Comparison of ENCODE assay signal across 15 mouse cellular contexts in genomic region chr8:117547945-117548344, GRCm38 (mm10). TPM values are rescaled to one million over a fixed set of nuclear protein-coding genes. Genes with fewer than 3 reads are reported as not detected.
DNase-seq lines count a peak whose midpoint lies in the region; ATAC-seq and TF ChIP-seq lines count a peak whose summit lies in the region.
"Had no signal": no experiment of that assay in that cellular context is flagged by ENCODE, and none has a peak within 500 bp of the region (broad histone marks: within the 10 kb centered on the region; RNA-seq: fewer than 3 reads in every experiment).

No protein-coding gene starts in this region.

- H3K4me1 ChIP-seq in lung, adult 2 months (ENCODE audit: control insufficient read depth, insufficient read depth, low read length) = peaks cover 3% of the 10 kb centered on the region
- H3K4me1 ChIP-seq in CH12.LX (ENCODE audit: control insufficient read depth in 1 of 2, insufficient read depth in 2 of 2) = peaks cover 43 to 75% of the 10 kb centered on the region in 2 experiments
- H3K4me1 ChIP-seq: embryonic facial prominence, embryonic 10.5 days; neural tube, embryonic 13.5 days had no signal

- TF ChIP-seq POLR2A in lung, adult 2 months (IDR thresholded peaks at IDR 0.05; ENCODE audit: borderline replicate concordance, extremely low read depth, low read depth, low read length) = no peak
- no peak for TF ChIP-seq POLR2A in CH12.LX (IDR thresholded peaks at IDR 0.05; ENCODE audit: low read depth, low read length)

- H3K9ac ChIP-seq in CH12.LX (ENCODE audit: insufficient read depth, low read depth) = no peak overlapping the region
- H3K9ac ChIP-seq: forebrain, postnatal 0 days; neural tube, embryonic 13.5 days had no signal

- DNase-seq in lung, adult 2 months = no peak
- DNase-seq in lung, postnatal 25 days (ENCODE audit: low spot score) = no peak
- DNase-seq in CH12.LX (ENCODE audit: extremely low read depth) = peak; percentile 76
- DNase-seq in thymus, postnatal 14 days = peak; percentile 59
- no peak for DNase-seq in left cerebral cortex, postnatal 36 days (ENCODE audit: low spot score in 2 of 2)
- DNase-seq in layer of hippocampus, adult 8-10 months (ENCODE audit: low spot score in 2 of 2) = no peak
- no peak for DNase-seq in heart, postnatal 14 days
- DNase-seq: forebrain, postnatal 0 days; kidney, postnatal 25 days; right cerebral cortex, postnatal 4 days had no signal

- peaks cover 13 to 63% of the 10 kb centered on the region in 2 experiments for H3K36me3 ChIP-seq in CH12.LX (replicated peaks in 1 of 2; ENCODE audit: control insufficient read depth in 1 of 2, insufficient read depth in 1 of 2, low read length in 1 of 2)
- H3K36me3 ChIP-seq: embryonic facial prominence, embryonic 10.5 days; G1E; neural tube, embryonic 13.5 days had no signal

- H3K27ac ChIP-seq in CH12.LX (ENCODE audit: insufficient read depth, low read depth) = no peak overlapping the region
- H3K27ac ChIP-seq: embryonic facial prominence, embryonic 10.5 days; macrophage; neural tube, embryonic 13.5 days had no signal

- no peak overlapping the region for H3K4me3 ChIP-seq in lung, adult 2 months (replicated peaks; ENCODE audit: extremely low read depth, low read depth, low read length)
- H3K4me3 ChIP-seq in CH12.LX (replicated peaks in 1 of 3; ENCODE audit: low read depth in 2 of 3, low read length in 2 of 3, poor library complexity in 1 of 3) = no peak overlapping the region
- H3K4me3 ChIP-seq: embryonic facial prominence, embryonic 10.5 days; neural tube, embryonic 13.5 days had no signal

- no peaks in the 10 kb centered on the region for H3K27me3 ChIP-seq in CH12.LX (replicated peaks)
- H3K27me3 ChIP-seq: neural tube, embryonic 13.5 days had no signal

- ATAC-seq in megakaryocyte, adult 5-6 weeks (ENCODE audit: poor library complexity, severe bottlenecking) = peak; percentile 52
- ATAC-seq: forebrain, postnatal 0 days had no signal

- no peak for TF ChIP-seq EP300 in CH12.LX (IDR thresholded peaks at IDR 0.05; ENCODE audit: low read length)

- peaks cover 88% of the 10 kb centered on the region for H3K79me2 ChIP-seq in CH12.LX (replicated peaks; ENCODE audit: control insufficient read depth, extremely low read depth, insufficient read depth, poor library complexity, severe bottlenecking)

- no peaks in the 10 kb centered on the region for H3K9me3 ChIP-seq in CH12.LX (replicated peaks; ENCODE audit: low read length)
- H3K9me3 ChIP-seq: embryonic facial prominence, embryonic 10.5 days; neural tube, embryonic 13.5 days had no signal

- no peak overlapping the region for H3K4me2 ChIP-seq in CH12.LX (ENCODE audit: insufficient read depth, low read depth, poor library complexity, severe bottlenecking)
- H3K4me2 ChIP-seq: neural tube, embryonic 13.5 days had no signal

- in situ Hi-C loops in CH12.LX (cut with MboI; ENCODE audit: low pct_ligation_motif_present, low pct_unique_long_range_greater_than_20kb, low sequenced_read_pairs) = no loop called here

- peak; percentile 35 for TF ChIP-seq CTCF in lung, adult 2 months (IDR thresholded peaks at IDR 0.05; ENCODE audit: insufficient read depth, low read length)
- peak; percentile 16 to 85; a peak in 2 of 4 replicates for TF ChIP-seq CTCF in CH12.LX (conservative IDR thresholded peaks at IDR 0.05 in 1 of 2, IDR thresholded peaks at IDR 0.05 in 1 of 2; ENCODE audit: low read depth in 2 of 2, low read length in 2 of 2)

- intact Hi-C loops in left cerebral cortex, postnatal 36 days (cut with DNase I) = loop anchor here (5.0 kb wide), 1 partner anchor 71 kb away; no protein-coding TSS in a partner anchor
- intact Hi-C loops in heart, postnatal 14 days (cut with DNase I) = no loop called here

- WGBS in lung, adult 2 months = 73% methylated on average over 5 of the region's 5 CpGs

- TF ChIP-seq RAD21 in CH12.LX (IDR thresholded peaks at IDR 0.05; ENCODE audit: low read depth, low read length) = peak; percentile 93

- dilution Hi-C loops in CH12.LX (cut with MboI; ENCODE audit: extremely low pct_ligation_motif_present, extremely low pct_unique_long_range_greater_than_20kb, low sequenced_read_pairs) = no loop called here

TF ChIP-seq in CH12.LX, 34 proteins besides CTCF, POLR2A, EP300 and RAD21:
- TF ChIP-seq USF1 (IDR thresholded peaks at IDR 0.05; ENCODE audit: low read depth, low read length) = no peak
- TF ChIP-seq HCFC1 (IDR thresholded peaks at IDR 0.05; ENCODE audit: low read depth, low read length) = no peak
- TF ChIP-seq E2F4 (IDR thresholded peaks at IDR 0.05; ENCODE audit: insufficient replicate concordance, low read depth, low read length) = no peak
- TF ChIP-seq ZKSCAN1 (IDR thresholded peaks at IDR 0.05; ENCODE audit: borderline replicate concordance, low read depth, low read length) = no peak
- TF ChIP-seq PAX5 (IDR thresholded peaks at IDR 0.05; ENCODE audit: low read length) = no peak
- no peak for TF ChIP-seq UBTF (IDR thresholded peaks at IDR 0.05; ENCODE audit: low read depth, low read length)
- TF ChIP-seq MXI1 (IDR thresholded peaks at IDR 0.05; ENCODE audit: low read depth, low read length) = peak; percentile 84; the same call in 1 of the 2 replicates
- TF ChIP-seq TBP (conservative IDR thresholded peaks at IDR 0.05; ENCODE audit: low read depth, low read length) = no peak
- TF ChIP-seq MAZ (IDR thresholded peaks at IDR 0.05; ENCODE audit: low read depth, low read length) = no peak
- TF ChIP-seq ZNF384 (IDR thresholded peaks at IDR 0.05; ENCODE audit: low read depth, low read length) = 0 out of 2 replicates have a peak, but pooled peaks have one; percentile 18
- TF ChIP-seq JUND (conservative IDR thresholded peaks at IDR 0.05; ENCODE audit: low read depth, low read length) = no peak
- TF ChIP-seq GABPA (IDR thresholded peaks at IDR 0.05; ENCODE audit: insufficient replicate concordance, low read depth, low read length) = no peak
- TF ChIP-seq ZC3H11A (IDR thresholded peaks at IDR 0.05; ENCODE audit: low read depth, low read length) = peak; percentile 63
- TF ChIP-seq USF2 (conservative IDR thresholded peaks at IDR 0.05; ENCODE audit: low read depth, low read length) = no peak
- TF ChIP-seq SMC3 (IDR thresholded peaks at IDR 0.05; ENCODE audit: low read depth, low read length) = peak; percentile 85
- peak; percentile 100 for TF ChIP-seq BHLHE40 (IDR thresholded peaks at IDR 0.05; ENCODE audit: low read depth, low read length)
- TF ChIP-seq NRF1 (IDR thresholded peaks at IDR 0.05; ENCODE audit: low read depth, low read length) = no peak; the same call in 1 of the 2 replicates
- TF ChIP-seq TCF12 (IDR thresholded peaks at IDR 0.05; ENCODE audit: low read depth, low read length) = peak; percentile 56; the same call in 1 of the 2 replicates
- TF ChIP-seq SIN3A (IDR thresholded peaks at IDR 0.05; ENCODE audit: low read length) = peak; percentile 79; the same call in 1 of the 2 replicates
- TF ChIP-seq MAX (IDR thresholded peaks at IDR 0.05; ENCODE audit: low read length) = peak; percentile 96
- TF ChIP-seq IRF4 (IDR thresholded peaks at IDR 0.05; ENCODE audit: low read depth, low read length) = 0 out of 2 replicates have a peak, but pooled peaks have one; percentile 62
- no peak for TF ChIP-seq ZMIZ1 (IDR thresholded peaks at IDR 0.05; ENCODE audit: low read depth, low read length)
- TF ChIP-seq ETS1 (conservative IDR thresholded peaks at IDR 0.05; ENCODE audit: low read depth, low read length) = peak; percentile 74
- TF ChIP-seq NELFE (IDR thresholded peaks at IDR 0.05; ENCODE audit: low read depth, low read length) = peak; percentile 39; the same call in 1 of the 2 replicates
- TF ChIP-seq ELF1 (IDR thresholded peaks at IDR 0.05; ENCODE audit: low read depth, low read length) = no peak
- TF ChIP-seq MEF2A (IDR thresholded peaks at IDR 0.05; ENCODE audit: borderline replicate concordance, low read depth, low read length) = peak; percentile 63
- TF ChIP-seq RCOR1 (conservative IDR thresholded peaks at IDR 0.05; ENCODE audit: low read depth, low read length) = no peak; the same call in 1 of the 2 replicates
- peak; percentile 94 for TF ChIP-seq MYC (IDR thresholded peaks at IDR 0.05; ENCODE audit: low read depth, low read length)
- no peak for TF ChIP-seq CHD1 (IDR thresholded peaks at IDR 0.05; ENCODE audit: low read depth, low read length)
- TF ChIP-seq JUN (IDR thresholded peaks at IDR 0.05; ENCODE audit: insufficient read depth, low read depth, low read length) = no peak
- peak; percentile 66 for TF ChIP-seq MAFK (IDR thresholded peaks at IDR 0.05; ENCODE audit: insufficient replicate concordance, low read length)
- TF ChIP-seq CHD2 (IDR thresholded peaks at IDR 0.05; ENCODE audit: low read length) = no peak
- TF ChIP-seq KAT2A (IDR thresholded peaks at IDR 0.05; ENCODE audit: insufficient replicate concordance, low read length) = no peak
- no peak for TF ChIP-seq POLR2AphosphoS2 (IDR thresholded peaks at IDR 0.05; ENCODE audit: low read depth, low read length)
TF ChIP-seq in CH12.LX: peak in this region for 14.

RNA-seq across cellular contexts. Expression of gene Plcg2, which starts 49.9 kb away (rescaled TPM):
- polyA plus RNA-seq in lung, adult 2 months (2012; rRNA removed) = 9.6 and 11.5 TPM in 2 replicates
- 194 and 205 TPM in 2 replicates for total RNA-seq in CH12.LX (2012; rRNA removed)
- 129 and 139 TPM in 2 replicates for total RNA-seq in CH12.LX (2014; rRNA removed)
- polyA plus RNA-seq in CH12.LX (2012; ENCODE audit: insufficient read length, low read depth) = 177 and 196 TPM in 2 replicates
- total RNA-seq in megakaryocyte, adult 5-6 weeks (2015) = 104 and 105 TPM in 2 replicates
- total RNA-seq in megakaryocyte, adult 5-6 weeks (2017) = 164 and 180 TPM in 2 replicates
- total RNA-seq in left cerebral cortex, postnatal 36 days (2021) = 1 to 10 TPM; 2.6 to 2.8 TPM
- 10 to 100 TPM in 1 of 4 experiments, 1 to 10 TPM in 3; 3.1 to 10.2 (median 5.7) TPM for total RNA-seq in layer of hippocampus, adult 8-10 months (2022)
- total RNA-seq in heart, postnatal 14 days (2021) = 1 to 10 TPM; 6.7 to 9.2 TPM
- total RNA-seq: G1E had no signal
- polyA plus RNA-seq: G1E had no signal

Comparison
In these comparisons a context has a peak if more than half of its experiments do, and no peak if none do; other contexts are left out.
1. DNase-seq: peak in CH12.LX (single experiment) and thymus, postnatal 14 days (single experiment); none in lung, adult 2 months (single experiment), lung, postnatal 25 days (single experiment), left cerebral cortex, postnatal 36 days (0 of 2), layer of hippocampus, adult 8-10 months (0 of 2) and heart, postnatal 14 days (0 of 2).
2. RNA of gene Plcg2, which starts 49.9 kb away (total RNA-seq): 129 to 205 TPM in CH12.LX and 104 to 180 TPM in megakaryocyte, adult 5-6 weeks; 6.7 to 9.2 TPM in heart, postnatal 14 days, 3.1 to 10.2 TPM in layer of hippocampus, adult 8-10 months and 2.6 to 2.8 TPM in left cerebral cortex, postnatal 36 days; every median in the first group is over 4 times any median in the second.